Mouse (Mus musculus) c-Kit-positive CD71-positive TER-119-negative erythroid progenitor cells, embryonic 14.5 days (primary cell): ENCODE results near the gene Pcgf3.

Experiments used
- DNase-seq: peaks from one replicate; pipeline ENCODE4 v3.0.0-alpha.2; 2013; ENCODE audit warnings: low read depth

Gene Pcgf3

GRCm38 (mm10) chr5:108554041-108554440 is 93.0 kb downstream of the Pcgf3 start:
- DNase-seq = no peak
